Mouse (Mus musculus) Muller cell, postnatal 12 days (primary cell): ENCODE data around the gene Usp29.

ENCODE experiments used
- DNase-seq: peaks from one replicate; pipeline ENCODE4 v3.0.0-alpha.2; 2015; ENCODE audit errors: inconsistent ontology term

Gene Usp29

DNA sequence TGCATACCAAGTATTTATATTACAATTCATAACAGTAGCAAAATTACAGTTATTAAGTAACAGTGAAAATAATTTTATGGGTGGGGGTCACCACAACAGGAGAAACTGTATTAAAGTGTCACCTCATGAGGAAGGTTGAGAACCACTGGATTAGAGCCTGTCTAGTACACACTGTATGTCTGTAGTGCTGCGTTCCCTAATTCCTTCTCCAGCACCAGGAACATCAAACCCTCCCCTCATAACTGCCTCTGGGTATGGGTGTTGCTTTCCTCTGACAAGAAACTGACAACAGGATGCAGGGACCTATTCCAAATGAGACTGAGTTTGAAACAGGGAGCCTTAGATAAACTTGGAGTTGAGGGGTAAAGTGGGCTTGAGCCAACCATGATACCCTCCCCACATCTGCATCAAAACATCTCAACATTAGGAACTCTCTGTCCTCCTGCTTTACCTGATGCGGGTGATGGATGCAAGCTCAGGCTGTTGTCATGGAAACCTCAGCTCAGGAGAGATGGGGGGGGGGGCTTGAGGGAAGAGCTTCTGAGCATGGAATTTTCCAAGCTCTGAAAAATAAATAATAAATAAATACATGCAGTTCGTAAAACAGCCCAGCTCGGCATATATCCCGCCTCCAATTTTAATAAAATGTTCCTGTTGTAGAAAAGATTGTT is 86.5 kb downstream of the Usp29 start:
- DNase-seq = no peak

DNA sequence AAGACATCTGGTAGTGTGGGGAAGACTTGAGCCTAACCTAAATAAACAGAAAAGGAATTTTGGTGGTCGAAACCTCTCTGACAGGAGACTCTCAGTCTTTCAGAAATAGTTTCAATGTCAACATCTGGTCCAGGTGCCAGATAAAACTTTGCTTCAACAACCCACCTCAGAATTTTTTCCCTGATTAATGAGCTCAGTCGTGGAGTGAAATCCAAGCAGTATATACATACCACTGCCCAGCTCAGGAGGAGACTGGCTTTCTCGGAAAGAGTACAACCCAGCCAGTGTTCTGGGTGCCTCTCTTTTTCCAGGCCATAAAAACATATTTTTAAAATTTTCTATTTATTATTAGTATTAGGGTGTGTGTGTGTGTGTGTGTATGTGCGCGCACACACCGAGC is 89.9 kb downstream of the Usp29 start:
- no peak for DNase-seq

DNA sequence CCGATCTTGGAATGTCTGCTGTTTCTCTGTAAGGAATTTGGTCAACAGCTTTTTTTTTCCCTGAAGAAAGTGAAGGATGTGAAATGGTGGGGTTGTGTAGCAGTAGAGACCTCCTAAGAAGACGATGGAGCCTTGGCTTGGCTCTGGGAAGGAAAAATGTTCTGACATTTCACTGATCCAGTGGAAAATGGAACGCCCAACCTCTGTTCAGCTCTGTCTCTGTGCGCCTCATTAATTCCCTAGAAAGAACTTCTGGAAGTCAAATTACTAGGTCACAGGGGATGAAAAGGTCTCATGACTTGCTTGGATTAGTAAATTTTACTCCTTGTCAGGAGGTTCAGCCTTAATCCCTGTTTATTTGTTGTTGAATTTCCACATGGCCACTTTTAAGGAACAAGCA is 92.3 kb downstream of the Usp29 start:
- DNase-seq = peak; percentile 1

DNA sequence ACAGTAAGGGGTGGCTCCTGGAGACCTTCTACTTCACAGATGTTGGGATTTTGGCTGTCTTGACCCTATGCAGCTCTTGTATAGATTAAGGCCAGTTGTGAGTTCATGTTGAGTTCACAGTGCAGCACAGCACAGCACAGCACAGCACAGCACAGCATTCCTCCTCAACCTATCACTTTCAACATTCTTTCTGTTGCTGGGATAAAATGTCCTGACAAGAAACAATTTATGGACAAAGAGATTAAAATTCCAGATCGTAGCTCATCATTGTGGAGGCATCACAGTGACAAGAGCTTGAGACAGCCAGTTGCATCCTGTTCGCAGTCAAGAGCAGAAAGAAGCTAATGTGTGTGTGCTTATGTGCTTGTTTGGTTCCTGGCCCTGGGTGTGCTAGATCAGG is 93.3 kb downstream of the Usp29 start:
- peak; percentile 16 for DNase-seq

DNA sequence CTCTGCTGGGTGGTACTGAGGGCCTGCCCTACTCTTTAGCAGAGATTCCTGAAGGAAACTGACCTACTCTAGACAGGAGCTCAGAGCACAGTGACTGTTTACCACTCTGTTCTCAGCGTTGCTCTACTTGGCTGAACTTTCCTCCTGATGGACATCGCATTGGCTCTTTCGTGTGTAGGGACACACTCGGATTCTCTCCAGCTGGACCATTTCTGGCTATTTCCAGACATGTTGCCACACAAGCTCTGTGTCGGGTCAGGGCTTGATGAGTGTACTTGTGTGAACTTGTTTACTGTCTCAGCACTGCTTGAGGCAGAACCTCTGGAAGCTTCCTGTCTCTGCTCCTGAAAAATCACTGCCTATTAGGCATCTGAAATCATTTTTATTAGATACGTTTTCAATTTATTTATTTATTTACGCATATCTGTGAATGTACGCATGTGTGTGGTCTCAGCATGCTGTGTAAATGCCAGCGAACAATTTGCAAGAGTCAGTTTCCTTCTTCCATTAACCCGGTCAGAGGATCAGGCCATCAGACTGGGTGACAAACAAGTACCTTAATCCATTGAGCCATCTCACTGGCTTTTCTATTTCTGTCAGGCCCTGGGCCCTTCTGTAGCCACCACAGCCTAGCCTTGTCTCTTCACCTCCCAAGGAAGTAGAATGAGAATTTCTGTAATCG is 95.7 kb downstream of the Usp29 start:
- no peak for DNase-seq

DNA sequence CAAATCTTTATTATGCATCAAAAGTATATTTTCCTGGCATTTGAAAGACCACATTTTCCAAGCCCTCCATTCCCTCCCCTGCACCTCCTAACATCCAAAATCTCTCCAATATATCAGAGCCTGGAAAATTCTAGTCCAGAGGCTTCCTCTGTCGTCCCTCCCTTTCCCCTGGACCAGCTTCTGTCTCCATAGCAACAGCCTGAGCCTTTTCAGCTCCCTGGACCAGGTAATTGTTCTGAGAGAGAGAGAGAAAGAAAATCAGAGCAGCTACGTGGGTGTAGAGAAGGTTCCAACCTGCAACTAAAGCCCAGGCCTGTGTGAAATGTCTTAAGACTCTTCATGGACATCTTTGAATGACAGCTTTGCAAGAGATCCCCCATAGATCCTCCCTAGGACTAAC is 98.8 kb downstream of the Usp29 start:
- no peak for DNase-seq

DNA sequence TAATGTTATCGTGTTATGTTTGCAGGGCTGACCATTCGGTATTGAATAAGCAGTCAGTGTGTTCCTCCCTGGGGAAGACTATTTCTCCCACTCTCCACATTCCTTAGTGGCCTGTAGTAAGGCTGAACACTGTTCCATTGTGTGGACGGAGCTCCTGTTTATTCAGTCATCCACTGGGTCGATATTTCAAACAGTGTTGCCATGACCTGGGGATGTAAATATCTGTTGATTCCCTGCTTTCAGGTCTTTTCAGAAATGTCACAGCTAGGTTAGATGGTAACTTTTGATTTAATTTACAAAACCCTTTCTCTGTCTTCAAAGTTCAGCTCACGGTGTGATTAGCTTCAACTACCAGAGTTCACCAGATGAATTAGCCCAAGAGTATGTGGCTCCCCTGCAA is 104.6 kb downstream of the Usp29 start:
- no peak for DNase-seq

DNA sequence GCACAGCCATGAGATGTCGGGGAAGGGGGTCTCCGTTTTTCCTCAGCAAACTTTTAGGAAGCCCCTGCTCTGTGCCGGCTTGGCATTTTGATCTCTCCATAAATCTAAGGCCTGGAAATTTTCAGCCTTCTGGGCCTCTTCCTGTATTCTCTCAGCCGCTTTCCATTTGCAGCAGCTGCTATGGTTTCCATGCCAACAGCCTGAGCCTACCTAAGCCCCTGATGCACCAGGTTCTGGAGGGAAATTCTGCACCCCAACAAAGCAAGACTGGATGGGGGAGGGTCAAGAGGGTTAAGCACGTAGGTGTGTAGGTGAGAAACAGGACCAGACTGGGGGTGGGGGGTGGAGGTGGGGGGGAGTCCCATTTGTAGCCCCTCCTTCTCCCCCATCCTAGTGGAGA is 105.0 kb downstream of the Usp29 start:
- no peak for DNase-seq

DNA sequence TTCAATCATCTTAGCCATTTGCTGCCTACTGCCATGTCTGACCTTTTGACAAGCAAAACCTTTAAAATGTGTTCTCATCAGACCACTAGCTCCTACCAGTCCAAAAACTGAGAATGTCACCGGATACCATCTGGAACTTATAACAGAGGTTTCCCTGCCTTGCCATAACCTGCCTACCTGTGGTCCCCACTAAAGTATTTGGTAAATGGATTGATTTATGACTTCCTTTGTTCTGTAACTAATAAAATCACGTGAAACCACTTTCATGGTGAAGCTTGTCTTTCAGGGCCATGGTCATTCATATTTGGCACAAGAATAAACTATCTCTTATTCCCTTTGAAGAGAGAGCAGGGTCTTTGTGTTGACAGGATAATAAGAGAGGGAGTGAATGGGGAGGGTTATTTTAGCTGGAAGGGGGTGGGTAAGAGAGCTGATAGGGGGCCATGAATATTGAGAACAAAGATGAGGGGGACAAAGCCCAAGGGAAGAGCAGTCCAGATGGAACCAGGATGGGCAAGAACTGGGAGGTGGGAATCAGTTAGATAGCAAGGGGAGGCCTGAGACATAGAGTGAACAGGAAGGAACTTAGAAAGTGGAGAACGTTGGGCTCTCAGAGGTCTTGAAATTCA is 107.0 kb downstream of the Usp29 start:
- DNase-seq = no peak

DNA sequence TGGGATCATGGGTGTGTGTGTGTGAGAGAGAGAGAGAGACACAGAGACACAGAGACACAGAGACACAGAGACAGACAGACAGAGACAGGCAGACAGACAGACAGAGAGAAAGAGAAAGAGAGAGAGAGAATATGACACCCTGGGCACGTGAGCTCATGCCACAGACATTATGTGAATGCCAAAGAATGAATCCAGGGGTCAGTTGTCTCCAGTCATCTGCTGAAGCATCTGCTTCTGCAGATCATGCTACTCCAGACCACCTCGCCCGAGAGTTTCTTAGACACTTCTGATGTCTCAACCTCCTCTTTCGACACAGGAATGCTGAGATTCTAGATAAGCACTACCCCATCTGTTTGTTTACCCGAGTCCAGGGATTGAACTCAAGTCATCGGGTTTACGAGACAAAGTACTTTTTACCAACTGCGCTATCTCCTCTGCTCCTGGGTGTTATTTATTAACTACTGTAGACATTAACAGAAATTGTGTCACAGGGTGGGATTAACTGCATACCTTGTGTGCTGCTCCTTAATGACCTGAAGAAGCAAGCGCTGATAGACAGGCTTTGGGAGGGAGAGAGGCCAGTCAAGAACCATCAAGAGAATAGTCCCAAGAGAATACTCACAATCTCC is 107.7 kb downstream of the Usp29 start:
- no peak for DNase-seq

DNA sequence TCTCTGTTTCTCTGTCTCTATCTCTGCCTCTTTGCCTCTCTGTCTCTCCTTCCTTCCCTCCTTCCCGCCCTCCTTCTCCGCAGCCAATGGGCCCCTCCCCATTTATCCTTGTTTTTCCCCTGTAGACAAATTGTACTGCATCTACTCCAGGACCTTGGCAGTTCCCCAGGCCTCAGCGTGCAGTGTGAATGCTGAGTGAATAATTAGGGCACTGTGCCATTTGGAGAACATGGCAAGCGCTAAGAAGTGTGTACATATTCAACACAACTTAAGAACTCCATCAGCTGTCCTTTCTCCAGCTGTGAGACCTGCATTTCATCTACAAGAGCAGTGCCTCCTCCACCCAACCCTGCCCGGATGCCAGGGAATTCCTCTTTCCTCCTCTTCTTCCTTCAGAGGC is 110.5 kb downstream of the Usp29 start:
- no peak for DNase-seq

DNA sequence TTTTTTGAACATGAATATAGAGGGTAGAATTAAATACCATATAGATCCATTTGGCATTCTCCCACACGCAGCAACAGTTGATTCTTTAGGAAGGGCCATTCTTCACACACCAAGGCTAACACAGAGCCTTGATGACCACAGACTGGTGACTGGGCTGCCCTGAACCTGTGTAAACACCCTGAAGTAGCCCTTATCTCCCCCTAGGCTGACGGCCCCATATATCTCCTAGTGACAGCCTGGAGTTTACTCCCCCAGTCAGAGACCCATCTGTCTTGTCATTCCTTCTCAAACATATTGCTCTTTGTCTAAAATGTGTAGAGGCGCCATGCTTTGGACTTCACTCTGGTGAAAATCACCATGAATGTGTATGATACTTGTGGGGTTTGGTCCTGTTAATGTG is 119.1 kb downstream of the Usp29 start:
- DNase-seq = no peak

DNA sequence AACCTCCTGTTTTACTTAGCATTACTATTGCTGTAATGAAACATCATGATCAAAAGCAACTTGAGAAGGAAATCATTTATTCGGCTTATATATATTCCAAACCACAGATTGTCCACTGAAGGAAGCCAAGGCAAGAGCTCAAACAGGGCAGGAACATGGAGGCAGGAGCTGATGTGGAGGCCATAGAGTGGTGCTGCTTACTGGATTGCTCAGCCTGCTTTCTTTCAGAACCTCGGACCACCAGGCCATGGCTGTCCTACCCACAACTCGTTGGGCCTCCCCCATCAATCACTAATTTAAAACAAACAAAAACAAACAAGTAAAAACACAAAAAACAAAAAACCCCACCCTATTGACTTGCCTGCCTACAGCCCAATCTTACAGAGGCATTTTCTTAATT is 119.9 kb downstream of the Usp29 start:
- no peak for DNase-seq

DNA sequence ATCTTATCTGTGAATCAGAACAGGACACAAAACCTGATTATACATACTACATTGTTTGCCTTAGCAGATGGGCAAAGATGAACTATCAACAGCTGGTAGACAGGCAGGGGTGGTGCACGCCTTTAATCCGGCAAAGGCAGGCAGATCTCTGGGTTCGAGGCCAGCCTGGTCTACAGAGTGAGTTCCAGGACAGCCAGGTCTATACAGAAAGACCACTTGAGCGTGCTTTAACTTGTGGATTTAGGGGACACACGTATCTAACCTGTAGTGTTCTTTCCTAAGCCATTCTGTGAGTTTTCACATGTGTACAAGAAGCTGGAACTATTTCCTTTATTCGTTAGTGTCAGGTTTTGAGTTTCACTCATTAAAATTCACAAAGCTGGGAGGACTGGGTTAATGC is 120.9 kb downstream of the Usp29 start:
- DNase-seq = no peak

DNA sequence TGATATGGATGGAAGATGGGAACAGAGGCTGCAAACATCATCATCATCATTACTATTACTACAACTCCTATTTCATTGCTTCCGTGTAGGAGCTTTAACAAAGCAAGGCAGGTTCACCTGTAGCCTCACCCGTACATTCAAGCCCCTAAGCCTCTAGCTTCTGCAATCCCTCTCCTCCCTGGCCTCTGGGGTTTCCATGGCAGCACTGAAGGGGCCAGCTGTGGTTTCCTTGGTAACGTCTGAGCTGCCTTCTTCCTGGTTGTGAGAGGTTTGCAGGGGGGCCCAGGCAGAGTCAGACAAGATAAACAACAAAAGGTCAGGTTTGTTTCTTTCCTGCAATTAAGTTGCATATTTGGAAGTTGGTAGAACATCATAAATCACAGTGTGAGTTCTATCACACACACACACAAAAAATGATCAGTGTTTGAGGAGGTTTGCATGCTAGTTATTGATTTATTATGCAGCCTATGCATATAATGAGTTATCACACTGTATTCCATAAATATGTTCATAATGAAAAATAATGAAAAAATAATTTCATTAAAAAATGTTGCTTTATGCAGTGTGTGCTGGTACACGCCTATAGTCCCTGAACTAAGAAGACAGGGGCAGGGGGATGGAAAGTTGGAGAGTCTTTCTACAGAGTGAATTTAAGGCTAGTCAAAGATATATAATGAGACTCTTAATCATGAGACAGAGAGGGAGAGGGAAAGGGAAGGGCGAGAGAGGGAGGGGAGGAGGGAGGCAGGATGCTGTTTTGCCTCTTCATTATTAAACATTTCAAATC is 121.5 kb downstream of the Usp29 start:
- DNase-seq = no peak

DNA sequence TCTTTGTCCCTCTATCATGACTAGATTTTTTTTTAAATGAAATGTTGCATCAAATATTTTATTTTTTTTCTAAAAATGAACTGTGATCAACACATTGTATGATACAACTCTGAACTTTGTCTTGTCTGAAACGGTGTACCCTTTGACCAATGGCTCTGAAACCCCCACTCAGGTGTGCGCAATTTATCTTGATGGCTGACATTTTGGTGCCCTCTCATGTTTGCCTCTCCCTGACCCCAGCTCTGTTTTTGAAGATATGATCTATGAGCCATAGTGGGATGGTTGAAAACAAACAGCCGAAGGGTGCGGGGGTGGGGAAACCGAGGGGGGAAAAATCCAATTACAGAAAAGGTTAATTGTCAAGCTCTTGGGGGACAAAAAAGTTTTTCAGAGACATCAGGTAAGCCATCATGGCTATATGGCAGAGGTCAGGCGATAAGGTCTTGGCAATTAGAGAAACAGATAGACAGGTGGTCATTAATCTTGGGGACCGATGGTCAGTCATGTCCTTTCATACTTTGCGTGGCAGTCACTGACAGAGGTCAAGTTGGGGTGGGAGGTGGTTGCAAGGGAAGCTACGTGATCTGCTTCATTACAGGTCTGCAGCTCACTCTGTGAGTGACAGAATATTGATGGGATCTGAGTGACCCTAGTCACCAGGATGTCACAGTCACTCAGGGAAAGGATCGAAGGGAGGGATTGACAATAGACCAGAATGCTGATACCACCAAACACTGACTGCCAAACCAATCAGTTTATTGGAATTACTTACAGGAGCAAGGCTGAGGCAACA is 125.4 kb downstream of the Usp29 start:
- no peak for DNase-seq

DNA sequence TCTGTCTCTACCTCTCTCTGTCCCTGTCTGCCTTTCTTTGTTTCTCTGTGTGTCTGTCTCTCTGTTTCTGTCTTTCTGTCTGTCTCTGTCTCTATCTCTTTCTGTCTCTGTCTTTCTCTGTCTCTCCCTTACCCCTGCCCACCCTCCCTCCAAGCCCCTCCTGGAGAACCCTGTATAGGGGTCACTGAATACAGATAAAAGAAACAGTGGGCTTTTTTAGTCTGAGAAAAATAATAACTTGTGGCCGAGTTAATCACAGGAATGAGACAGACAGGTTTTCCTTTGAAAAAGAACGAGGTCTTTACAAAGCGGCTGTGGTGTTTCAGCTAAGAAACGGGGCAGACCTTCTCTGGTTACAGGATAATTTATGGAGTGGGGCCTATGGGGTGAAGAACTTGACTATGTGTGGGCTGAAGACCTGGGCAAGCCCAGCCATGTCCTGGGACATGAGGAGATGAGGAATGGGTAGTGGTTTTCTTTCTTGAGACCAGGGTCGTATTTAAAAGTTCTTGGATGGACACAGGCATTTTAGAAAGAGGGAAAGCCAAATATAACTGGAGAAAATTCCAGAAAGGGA is 128.4 kb downstream of the Usp29 start:
- no peak for DNase-seq

DNA sequence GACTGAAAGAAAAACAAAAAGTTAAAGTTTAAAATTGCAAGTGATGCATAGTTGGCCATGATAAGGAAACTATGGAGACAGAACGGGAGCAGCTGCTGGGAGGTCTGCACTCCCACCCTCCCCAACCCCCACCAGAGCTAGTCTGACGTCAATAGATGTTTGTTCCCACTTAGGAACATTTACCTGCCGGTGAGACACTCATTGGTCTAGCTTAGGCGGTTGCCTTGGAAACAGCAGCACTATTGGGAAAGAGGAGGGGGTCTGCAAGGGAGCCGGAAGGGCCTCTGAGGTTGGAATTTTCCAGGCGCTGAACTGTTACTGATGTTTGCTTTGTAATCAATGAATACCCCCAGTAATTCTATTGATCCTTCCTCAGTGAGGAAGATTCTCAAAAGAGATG is 130.3 kb downstream of the Usp29 start:
- DNase-seq = no peak

DNA sequence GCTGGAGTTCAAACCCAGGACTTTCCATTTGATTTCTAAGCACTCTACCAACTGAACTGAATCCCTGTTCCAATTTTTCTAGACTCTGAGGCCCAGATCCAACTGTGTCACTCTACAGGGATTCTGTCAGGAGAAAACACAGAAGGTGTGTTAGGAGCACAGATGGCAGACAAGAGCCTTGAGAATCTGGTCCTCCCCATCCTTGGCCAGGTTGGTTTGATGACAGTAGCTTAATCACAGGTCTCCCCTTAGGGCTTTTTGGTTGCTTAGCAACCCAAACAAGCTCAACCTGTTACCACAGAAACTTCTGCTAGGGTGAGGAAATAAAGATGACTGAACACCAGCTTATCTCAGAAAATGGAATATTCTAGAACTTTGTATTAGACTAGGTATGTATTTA is 136.0 kb downstream of the Usp29 start:
- DNase-seq = no peak

DNA sequence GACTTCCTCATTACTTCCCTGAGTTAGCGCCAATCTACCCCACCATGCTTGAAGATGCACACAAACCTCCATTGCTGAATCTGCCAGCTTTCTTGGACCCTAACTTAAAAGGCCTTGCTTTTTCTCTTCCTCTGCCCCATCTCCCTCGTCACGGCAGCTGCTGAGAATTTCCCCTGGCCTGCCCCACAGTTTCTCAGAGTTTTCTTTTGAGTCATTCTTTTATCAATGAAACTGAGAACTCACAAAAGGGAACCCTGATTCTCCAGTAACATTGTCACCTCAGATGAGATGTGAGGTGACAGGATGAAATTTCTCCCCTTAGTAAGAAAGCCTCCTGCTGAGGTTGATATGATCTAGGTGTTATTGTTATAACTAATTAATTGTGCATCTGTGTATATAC is 138.5 kb downstream of the Usp29 start:
- no peak for DNase-seq

DNA sequence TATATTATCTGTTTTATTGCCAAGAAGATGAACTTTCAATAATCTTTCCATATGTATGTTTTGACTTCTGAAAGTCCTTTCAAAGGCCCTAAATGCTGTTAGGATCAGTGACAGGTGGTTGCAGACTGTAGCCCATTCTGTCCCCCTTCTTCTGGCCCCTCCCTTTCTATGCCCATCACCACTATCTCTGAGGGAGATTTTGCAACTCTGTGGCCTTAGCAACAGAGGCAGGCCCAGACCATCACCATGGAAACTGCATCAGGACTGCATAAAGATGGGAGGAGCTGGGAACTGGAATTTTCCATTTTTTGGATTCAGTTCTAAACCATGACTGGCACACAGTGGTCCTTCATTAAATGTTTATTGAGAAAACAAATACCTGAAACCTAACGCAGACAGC is 139.2 kb downstream of the Usp29 start:
- no peak for DNase-seq
